Mouse (Mus musculus): ENCODE data around the gene Dgat2.
A peak's percentile ranks its signal among the peaks of the same experiment; 100 is the strongest.

Gene Dgat2

GRCm38 (mm10) chr7:99136789-99137188 lies 45.7 kb downstream of the Dgat2 start:
- DNase-seq, result no peak

- no peak for DNase-seq
Measured at GRCm38 (mm10) chr7:99133811-99134402, 48.6 kb downstream of the Dgat2 start.

DNA sequence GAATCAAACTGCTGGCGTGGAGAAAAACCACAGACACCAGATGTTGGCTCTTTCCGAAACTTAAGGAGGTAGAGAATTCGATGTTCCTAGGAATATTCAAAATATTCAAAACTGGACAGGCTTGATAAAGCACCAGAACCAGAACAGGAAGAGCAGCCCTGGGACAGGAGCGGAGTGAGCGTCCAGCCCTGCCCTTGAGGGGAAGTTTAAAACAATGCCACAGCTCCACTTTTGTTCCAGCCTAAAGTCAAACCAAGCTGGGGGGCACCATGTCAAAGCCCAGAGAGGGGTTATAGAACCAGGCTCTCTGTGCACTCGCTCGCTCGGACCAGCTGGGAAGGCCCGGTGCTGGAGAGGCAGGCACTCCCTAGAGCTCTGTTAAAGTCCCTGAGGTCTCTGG lies 49.9 kb downstream of the Dgat2 start:
- DNase-seq, result peak; percentile 52

- peak; percentile 48 for DNase-seq
Measured at GRCm38 (mm10) chr7:99131819-99132353, 50.6 kb downstream of the Dgat2 start.

DNA sequence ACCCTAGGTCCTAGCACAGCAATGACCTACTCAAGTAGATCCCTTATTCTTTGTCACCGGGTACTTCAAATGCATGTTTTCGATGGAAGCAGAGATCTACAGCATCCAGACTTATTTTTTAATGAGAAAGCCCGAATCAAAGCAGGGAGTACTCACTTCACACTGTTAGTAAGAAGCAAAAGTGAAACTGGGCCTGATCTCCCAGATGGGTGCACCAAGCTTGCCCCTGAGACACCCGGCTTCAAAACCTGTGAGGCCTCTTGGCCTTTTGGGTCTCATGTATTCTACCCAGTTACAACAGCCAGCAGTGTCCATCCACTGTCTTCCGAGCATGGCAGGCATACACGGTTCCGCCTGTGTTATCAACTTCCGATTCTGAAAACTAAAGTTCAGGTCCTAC lies 53.6 kb downstream of the Dgat2 start:
- DNase-seq, result no peak

DNA sequence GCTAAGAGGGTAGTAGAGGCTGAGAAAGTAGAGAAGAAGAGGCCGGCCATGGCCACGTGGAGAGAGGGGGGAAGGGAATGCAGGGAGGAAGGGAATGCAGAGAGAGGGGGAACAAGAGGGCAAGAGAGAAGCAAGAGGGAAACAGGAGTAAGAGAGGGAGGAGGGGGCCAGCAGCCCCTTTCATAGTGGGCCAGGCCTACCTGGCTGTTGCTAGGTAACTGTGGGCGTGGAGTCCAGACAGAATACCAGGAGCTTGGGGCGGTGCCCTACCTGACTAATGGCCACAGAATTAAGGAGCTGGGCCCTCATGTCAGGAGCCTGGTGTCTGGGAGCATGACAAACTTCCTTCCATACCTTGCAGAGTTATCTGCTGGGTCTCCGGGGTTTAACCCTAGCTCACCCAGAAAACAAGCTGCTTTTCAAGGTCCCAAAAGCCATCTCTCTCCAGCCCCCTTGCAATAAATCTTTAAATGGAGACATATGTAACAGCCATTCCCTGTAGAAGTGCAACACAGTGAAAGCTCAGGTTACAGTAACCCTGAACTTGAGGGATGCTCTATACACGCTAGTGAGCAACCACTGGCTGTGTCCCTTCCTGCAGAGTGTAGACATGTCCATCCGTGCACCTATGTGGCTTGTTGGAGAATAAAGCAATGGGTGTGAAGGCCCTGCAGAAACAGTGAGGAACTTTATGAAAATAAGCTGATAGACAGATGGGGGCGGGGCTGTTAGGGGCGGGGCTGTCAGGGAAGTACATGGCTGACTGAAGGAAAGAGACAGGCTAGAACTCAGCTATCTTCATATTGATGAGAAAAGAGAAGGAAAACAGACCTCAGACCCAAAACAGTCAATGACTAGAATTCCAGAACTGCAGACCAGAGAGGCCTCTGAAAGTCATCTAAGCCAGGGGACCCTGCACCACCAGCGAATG lies 54.2 kb downstream of the Dgat2 start:
- DNase-seq, result no peak

DNA sequence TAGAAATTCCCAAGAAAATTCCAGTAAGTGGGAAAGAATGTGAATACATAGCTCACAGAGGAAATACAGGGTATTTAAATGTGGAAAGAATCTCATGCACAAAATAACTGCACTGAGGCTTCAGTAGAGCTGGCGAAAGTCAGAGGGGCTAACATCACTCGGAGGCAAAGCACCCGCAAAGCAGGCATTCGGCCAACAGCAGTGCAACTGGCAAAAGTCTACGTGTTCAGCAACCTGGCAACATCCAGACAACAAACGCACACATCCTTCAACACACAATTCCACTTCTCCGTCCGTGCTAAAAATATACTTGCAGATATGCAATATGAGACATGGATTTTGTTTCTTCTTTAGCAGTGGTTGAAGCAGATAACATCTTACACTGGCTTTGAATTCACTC lies 56.5 kb downstream of the Dgat2 start:
- DNase-seq, result no peak

DNA sequence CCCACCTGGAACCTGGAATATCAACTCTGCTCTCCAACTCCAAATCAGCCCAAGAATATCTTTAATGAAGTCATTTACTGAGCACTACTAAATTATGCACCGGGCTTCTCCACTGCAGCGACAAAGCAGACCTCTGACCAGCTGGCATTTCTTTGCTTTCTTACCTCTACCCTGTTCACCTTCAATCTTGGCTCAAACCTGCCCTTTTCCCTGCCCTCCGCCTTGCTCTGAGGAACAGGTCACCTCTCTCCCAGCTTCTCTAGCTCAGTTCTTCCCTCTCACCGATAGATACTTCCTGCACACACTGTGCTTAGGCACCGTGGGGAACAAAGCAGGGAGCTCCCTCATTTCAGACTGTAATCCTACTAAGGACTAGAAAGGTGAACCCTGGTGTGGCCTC lies 59.9 kb downstream of the Dgat2 start:
- no peak for DNase-seq

- DNase-seq, result no peak
Measured at GRCm38 (mm10) chr7:99120865-99121521, 61.5 kb downstream of the Dgat2 start.

DNA sequence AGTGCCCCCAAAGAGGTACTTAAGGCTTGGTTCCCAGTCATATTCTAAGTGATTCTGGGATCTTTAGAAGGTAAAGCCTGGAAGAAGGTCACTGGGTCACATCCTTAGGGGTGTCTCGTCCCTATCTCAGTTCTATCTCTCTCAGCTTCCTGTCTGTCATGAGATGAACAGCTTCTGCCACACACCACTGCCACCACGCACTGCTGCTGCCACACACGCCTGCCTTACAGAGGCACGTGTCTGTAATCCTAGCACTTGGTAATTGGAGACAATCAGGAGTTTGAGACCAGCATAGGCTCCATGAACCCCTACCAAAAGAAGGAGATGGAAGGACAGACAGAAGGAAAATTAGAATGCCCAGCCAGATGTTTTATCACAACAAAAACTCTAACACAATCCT lies 62.4 kb downstream of the Dgat2 start:
- no peak for DNase-seq

DNA sequence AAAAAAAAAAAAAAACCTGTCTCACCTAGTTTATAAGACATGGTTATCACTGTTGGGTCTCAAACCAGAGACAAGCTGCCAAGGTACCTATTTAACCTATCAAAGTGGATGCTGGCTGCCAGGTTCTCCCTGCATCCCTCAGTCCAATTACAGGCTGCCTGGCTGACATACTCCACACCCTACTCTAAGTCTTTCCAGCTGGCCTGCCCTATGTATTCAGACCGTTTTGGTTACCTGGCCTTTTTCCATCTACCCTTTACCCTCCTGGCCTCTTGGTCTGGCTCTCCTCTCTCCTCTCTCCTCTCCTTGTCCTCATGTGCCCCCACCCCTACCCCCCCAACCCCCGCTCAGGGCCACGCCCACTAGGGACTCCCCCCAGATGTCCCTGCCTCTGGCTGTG lies 65.7 kb downstream of the Dgat2 start:
- no peak for DNase-seq

DNA sequence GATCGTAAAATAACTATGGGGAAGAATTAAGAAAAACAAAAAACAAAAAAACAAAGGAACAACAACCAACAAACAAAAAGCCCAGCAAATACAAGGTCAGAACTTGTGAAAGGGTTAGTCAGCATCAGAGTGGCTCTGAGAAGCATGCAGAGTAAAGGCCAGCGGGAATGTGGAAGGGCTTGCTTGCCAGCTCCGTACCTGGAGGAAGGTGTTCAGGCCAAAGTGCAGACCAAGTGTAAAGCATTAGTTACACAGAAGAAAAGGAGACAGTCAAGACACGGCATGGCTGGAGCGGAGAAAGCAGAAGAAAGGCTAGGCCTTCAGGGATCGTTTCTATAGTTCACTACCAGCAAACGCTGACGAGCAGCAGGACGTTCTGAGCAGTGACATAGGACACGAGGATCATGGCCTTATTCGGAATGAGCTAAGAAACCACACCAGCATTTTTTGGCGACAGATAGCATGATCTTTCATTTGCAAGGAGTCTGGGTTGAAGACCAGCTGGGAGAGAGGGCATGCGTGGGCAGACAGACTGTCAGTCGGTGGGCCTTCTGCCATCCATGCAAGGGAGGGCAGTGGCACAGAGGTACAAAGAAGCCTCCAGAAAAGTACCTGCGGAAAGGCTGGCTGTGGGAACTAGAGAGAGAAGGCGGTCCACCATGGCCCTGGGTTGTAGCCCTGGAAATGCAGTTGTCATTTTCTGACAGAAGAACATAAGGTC lies 68.4 kb downstream of the Dgat2 start:
- DNase-seq, result peak; percentile 43

- DNase-seq, result peak; percentile 41
Measured at GRCm38 (mm10) chr7:99107566-99107965, 75.0 kb downstream of the Dgat2 start.

GRCm38 (mm10) chr7:99106714-99107270 lies 75.7 kb downstream of the Dgat2 start:
- peak; percentile 39 for DNase-seq

All from kidney, postnatal 14 days (tissue).